Mouse (Mus musculus) heart, adult 11 months (tissue): ENCODE data around the gene Hdgfl2.

Experiments
- DNase-seq: peaks from one replicate; pipeline ENCODE4 v3.0.0; 2022

Gene Hdgfl2

GRCm38 (mm10) chr17:56133457-56134363 is 54.3 kb downstream of the Hdgfl2 start:
- DNase-seq = peak; percentile 100

DNA sequence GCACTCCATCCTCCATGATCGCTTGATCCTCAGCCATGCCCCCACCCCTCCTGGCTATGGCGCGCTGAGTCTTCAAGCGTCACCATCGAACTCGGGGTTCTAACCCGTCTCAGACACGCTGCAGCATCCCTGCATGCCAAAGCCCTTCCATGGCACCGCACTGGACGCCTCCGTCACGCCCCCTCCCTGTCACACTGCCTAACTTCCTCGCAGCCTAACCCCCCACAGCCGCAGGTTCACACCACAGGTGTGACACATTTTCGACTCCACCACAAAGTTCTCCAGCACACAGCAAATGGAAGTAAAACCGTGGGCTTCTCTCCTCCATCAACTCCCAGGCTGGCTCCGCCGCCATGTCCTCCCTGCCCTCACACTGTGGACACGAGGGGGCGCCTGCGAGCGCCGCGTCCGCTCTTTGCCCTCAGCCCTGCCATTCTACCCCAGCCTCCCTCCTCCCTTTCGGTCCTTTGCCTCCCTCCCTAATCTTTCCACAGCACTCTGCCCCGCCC is 55.1 kb downstream of the Hdgfl2 start:
- DNase-seq = peak; percentile 98

GRCm38 (mm10) chr17:56136558-56136957 is 57.1 kb downstream of the Hdgfl2 start:
- DNase-seq = no peak

GRCm38 (mm10) chr17:56137839-56138613 is 58.6 kb downstream of the Hdgfl2 start:
- no peak for DNase-seq

GRCm38 (mm10) chr17:56139355-56139754 is 59.9 kb downstream of the Hdgfl2 start:
- DNase-seq = no peak

DNA sequence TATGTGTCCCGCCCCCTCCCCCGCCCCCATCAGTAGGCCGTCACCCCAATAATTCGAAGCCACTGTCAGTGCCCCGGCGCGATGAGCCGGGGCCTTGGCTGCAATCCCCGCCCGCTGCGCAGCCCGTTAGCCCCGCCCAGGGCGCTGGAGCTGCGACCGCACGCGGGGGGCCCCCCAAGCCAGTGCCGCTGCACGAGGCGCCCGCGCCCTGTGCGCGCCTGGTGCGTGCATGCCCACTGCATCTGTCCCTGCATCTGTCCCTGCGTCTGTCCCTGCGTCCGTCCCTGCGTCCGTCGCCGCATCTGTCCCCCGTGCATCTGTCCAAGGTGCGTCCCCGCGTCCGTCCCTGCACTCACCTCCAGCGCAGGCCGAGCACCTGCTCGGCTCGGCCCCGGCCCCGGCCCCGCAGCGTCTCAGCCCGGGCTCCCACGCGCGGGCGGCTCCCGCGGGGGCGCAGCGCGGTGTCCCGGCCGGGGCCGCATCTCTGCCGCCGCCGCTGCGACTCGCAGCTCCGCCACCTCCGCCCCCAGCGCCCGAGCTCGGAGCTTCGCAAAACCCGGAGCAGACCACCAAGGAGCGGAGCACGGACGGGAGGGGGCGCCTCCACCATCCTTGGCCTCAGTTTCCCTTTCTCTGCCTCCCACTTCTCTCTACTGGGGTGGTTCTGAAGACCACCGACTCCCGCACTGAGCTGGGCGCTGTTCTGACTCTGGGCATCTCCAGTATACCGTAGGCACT is 60.6 kb downstream of the Hdgfl2 start, which contains the start of gene Sema6b:
TSS of gene Sema6b (minus strand) at position 486 of the 738 bp plus-strand sequence.
- DNase-seq = peak; percentile 94

- no peak for DNase-seq
Measured at GRCm38 (mm10) chr17:56141702-56142605, 62.5 kb downstream of the Hdgfl2 start.

DNA sequence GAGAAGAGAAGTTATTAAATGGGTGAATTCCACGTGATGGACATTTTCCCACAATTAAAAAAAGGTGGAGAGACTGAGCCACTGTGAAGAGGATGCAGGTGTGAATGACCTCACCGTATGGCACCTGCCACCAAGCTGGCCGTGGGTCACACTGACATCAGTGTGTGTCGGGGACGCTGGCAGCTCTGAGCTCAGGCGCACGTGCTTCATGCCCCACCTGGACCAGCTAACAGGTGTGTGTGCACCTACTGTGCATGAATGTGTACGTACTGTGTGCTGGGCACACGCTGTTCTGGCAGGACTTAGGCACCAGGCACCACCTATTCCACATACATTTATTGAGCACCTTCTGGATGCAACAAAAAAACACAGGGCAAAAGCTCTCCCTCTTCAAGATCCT is 65.1 kb downstream of the Hdgfl2 start:
- peak; percentile 79 for DNase-seq

GRCm38 (mm10) chr17:56146131-56146530 is 66.7 kb downstream of the Hdgfl2 start:
- peak; percentile 84 for DNase-seq

DNA sequence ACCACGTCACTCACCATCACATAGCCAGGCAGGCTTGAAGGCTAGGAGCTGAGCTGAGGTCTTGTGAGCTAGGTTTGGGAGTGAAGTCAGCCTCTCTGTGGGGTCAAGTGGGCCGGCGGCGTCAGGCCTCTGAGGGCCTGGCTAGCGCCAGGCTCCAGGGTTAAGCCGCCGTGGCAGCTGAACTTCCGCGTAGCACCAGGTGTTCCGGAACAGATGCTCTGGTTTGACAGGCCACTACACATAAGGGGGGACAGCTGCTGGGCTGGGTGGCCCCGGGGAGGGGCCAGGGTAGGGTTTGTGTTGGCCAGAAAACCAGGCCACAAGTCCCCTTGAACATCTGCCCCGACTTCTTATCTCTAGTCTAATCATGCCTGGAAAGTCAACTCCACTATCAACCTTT is 68.0 kb downstream of the Hdgfl2 start:
- no peak for DNase-seq

DNA sequence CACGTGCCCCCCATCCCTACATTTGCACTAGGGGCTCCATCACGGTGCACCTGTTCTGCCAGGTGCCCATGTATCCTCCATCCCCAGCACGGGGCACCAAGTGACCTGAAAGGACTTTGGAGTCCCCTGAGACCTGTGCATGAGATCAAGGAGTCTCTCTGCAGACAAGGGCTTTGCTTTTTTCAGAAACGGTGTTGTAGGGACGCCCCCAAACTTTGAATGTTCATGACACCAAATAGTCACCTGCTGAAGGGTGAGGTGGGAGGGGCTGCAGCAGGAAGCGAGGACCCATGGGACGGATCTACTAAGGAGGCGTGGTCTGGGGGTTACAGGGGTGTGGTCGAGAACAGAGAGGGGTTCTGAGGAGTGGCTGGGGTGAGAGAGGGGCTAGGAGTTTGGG is 68.8 kb downstream of the Hdgfl2 start:
- DNase-seq = no peak

DNA sequence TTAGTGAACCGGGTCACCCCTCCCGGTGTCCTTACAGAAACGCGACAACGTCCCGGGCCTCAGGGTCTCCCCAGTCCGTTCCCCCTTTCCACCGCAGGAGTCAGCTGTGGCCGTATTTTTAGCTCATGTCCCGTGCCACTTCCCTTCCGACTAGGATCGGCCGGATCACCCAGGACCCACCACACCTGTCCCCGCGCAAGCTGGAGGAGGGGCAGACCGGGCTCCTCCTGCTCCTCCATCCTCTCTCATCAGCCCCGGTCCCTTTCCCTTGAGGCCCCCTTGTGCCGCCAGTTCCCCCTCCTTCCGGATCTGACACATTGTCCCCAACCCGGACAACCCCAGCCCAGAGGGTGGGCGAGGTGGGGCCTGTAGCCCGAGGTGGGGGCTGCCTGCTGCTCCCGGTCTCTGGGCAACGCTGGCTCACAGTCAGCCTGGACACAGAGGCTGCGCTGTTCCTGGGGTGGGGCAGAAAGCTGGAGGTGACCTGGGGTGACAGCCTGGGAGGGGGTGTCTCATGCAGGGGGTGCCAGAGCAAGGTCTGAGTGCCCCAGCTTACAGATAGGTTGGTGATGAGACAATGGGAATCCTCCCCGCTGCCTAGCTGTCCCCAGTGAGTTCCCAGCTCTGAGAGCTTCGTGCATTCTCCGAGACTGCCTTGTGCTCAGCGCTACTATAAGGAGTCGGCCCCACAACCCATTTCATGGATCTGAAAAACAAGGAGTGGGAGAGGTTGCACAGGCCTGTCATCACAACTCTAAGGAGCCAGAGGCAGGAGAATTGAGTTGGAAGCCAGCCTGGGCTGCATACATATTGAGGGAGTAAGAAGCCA is 69.6 kb downstream of the Hdgfl2 start:
- no peak for DNase-seq

DNA sequence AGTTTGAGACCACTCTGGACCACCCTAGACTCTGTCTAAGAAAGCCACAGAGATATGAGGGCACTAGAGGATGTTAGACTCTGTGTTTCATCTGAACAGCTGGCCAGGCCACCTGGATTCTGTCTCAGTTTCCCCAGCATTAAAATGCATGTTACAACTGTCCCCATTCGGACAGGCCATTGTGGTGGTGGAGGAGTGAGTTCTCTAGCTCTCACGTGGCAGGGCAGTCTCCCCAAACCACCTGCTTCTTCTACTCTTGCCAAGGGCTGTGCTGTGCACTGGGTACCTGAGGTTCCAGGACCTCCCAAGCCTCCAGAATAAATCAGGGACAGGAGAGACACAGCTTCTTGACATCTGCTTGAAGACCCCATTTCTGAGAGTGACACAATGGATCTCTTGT is 70.5 kb downstream of the Hdgfl2 start:
- no peak for DNase-seq
